Mouse (Mus musculus) olfactory bulb, adult 2 months (tissue): Measurements from ENCODE around the gene Gtf3a. TPM values are rescaled to one million over a fixed set of nuclear protein-coding genes. Genes with fewer than 3 reads are reported as not detected.
"Not testable (repeated sequence)": the region's sequence is repeated elsewhere in the genome, so short reads cannot be mapped to it uniquely, and the experiment has no call there.

Experiments used
- H3K27ac ChIP-seq: fragments of 200-500 bp; 2 replicates; pipeline ENCODE4 v1.5.1; 2012; ENCODE audit warnings: low read depth, low read length; ENCODE audit not compliant: insufficient read depth
- H3K4me1 ChIP-seq: fragments of 200-500 bp; 2 replicates; pipeline ENCODE4 v1.6.1; 2012; ENCODE audit warnings: low read length; ENCODE audit not compliant: control insufficient read depth, insufficient read depth
- H3K4me3 ChIP-seq: fragments of 200-500 bp; 2 replicates; pipeline ENCODE4 v1.5.1; 2012; ENCODE audit warnings: mild to moderate bottlenecking, low read depth, low read length, moderate library complexity; ENCODE audit not compliant: insufficient read depth
- CTCF ChIP-seq: fragments of 200-500 bp; IDR thresholded peaks from 2 replicates; pipeline ENCODE4 v1.5.1; 2012; ENCODE audit warnings: low read depth, mild to moderate bottlenecking, low read length, moderate library complexity; ENCODE audit not compliant: insufficient read depth
- POLR2A ChIP-seq: fragments of 200-500 bp; IDR thresholded peaks from 2 replicates; pipeline ENCODE4 v1.6.1; 2012; ENCODE audit warnings: mild to moderate bottlenecking, low read depth, low read length, moderate library complexity; ENCODE audit not compliant: insufficient read depth
- WGBS: fragments of 180-500 bp; shearing (Covaris S2); methylation state at CpG from one replicate; pipeline ENCODE4 v1.1.7; 2018; 5-methylcytosine and 5-hydroxymethylcytosine counted together
- polyA plus RNA-seq: library from polyadenylated mRNA; stranded (reverse); fragments of >200 nt; gene quantifications from 2 replicates; pipeline ENCODE4 v1.2.4, GENCODE M21; 2012; ENCODE audit warnings: low replicate concordance; ENCODE audit not compliant: missing spikeins, insufficient read depth, insufficient read length

The Gtf3a gene
- polyA plus RNA-seq, 1 experiment: not detected

DNA sequence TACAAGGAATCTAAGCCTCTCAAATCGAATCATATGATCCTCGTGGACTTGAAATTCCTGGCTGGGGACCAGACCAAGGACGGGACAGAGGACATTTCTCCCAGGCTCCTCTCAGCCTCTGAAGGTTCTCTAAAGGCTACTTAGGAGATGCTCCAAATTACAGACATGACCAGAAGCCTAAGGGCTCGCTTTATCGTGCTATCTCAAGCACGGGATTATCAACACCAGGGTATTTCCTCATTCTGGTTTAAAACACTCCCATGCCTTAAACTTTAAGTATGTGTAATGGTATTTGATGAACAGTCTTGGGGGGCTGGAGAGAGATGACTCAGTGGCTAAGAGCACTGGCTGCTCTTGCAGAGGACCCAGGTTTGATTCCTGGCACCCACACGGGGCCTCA, 17.0 kb upstream of the Gtf3a start:
- H3K4me3 ChIP-seq: no peak overlapping the region
- 92% methylated on average over 7 of the region's 7 CpGs for WGBS
- no peak overlapping the region for H3K27ac ChIP-seq
- no peaks in the 10 kb centered on the region for H3K4me1 ChIP-seq
- TF ChIP-seq CTCF: no peak
- TF ChIP-seq POLR2A: no peak

DNA sequence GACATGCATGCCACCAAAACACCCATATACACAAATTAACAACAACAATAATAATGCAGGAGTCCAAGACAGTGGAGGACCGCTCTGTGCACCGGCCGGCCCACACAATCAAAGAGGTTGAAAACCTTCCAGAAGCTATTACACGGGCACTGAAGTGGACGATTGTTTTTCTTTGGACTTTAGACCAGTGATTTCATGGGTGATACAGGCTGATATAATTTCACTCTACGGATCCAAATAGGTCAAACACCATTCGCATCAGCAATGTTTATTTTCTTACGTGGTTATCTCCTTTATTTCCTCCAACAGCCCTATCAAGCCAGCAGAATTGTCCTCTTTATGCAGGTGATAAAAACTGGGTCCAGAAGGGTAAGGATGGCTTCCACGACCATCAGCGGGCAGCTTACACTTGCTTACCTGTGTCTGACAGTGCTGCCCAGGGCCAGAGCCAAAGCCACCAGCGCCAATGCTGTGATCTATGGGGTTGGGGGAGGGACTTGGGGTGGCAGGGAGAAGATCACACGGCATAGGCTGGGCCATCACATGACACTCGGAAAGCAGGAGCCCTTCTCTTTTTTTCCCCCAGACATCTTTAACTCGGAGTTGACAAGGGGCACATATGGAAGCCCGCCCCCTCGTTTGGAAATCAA, 16.4 kb upstream of the Gtf3a start:
- no peak overlapping the region for H3K4me3 ChIP-seq
- no peak overlapping the region for H3K27ac ChIP-seq
- WGBS: 72% methylated on average over 16 of the region's 16 CpGs
- no peak for TF ChIP-seq CTCF
- no peak for TF ChIP-seq POLR2A
- H3K4me1 ChIP-seq: no peaks in the 10 kb centered on the region

DNA sequence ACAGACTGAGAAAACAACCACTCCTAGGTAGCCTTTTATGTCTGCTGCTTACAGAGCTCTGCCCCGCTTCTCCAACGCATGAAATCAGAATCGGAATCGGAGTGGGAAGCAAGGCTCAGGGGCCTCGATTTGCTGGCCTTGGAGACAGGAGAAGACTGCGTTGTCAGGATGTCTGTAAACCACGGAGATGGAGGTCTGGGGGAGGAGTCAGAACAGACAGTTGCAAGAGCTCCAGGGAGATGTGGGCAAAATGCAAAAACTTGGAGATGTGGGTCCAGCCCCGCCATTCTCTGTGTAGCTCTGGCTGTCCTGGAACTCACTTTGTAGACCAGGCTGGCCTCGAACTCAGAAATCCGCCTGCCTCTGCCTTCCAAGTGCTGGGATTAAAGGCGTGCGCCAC, 15.0 kb upstream of the Gtf3a start:
- H3K4me1 ChIP-seq: no peaks in the 10 kb centered on the region
- H3K4me3 ChIP-seq: no peak overlapping the region
- WGBS: 86% methylated on average over 12 of the region's 12 CpGs
- no peak for TF ChIP-seq POLR2A
- TF ChIP-seq CTCF: no peak
- H3K27ac ChIP-seq: no peak overlapping the region

DNA sequence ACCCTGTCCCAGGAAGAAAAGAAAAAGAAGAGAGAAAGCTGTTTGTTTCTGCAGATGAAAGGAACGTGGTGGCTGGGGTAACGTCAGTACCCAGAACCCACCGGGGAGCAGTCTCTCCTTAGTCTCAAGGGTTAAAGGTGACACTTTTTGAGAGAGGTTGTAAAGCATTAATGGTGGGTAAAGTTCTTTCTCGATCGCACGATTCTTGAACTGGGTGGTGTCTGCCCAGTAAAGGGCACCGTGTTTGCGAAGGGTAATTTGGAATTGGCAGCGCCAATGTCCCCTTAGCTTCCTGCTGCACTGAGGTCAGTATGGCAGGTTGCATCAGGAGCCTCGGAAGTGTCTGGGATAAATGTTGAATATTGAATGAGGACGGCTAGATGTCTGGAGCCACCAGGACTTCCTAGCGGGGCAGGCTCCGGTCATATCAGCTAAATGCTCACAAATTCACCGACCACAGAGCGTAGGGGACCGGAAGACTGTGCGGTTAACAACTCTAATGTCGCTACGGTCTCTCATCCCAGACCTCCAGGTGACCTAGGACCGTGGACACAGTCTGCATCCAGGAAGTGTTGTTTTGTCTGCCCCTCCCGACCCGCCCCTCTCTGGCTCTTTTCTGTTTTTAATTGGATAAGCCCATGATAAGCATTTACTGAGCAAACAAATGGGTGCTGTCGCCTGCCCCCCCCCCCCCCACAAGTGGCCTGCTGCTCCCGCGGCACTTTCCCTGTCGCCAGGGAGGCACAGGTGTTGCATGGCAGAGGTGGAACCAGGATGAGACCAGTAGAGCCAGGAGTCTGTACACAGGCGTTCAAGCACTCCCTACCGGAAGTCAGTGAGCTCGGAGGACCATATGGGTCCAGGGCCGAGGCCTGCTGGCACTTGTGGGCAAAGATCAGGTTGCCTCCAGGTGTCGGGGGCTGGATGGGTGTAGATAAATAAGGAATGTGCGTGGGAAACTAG, 10.6 kb upstream of the Gtf3a start:
- WGBS: 89% methylated on average over 32 of the region's 32 CpGs
- Histone ChIP-seq H3K4me3 (no peak overlapping the region), H3K27ac (no peak overlapping the region), H3K4me1 (peaks cover 3% of the 10 kb centered on the region; the same call in 1 of the 2 replicates)
- TF ChIP-seq POLR2A (no peak), CTCF (no peak)

DNA sequence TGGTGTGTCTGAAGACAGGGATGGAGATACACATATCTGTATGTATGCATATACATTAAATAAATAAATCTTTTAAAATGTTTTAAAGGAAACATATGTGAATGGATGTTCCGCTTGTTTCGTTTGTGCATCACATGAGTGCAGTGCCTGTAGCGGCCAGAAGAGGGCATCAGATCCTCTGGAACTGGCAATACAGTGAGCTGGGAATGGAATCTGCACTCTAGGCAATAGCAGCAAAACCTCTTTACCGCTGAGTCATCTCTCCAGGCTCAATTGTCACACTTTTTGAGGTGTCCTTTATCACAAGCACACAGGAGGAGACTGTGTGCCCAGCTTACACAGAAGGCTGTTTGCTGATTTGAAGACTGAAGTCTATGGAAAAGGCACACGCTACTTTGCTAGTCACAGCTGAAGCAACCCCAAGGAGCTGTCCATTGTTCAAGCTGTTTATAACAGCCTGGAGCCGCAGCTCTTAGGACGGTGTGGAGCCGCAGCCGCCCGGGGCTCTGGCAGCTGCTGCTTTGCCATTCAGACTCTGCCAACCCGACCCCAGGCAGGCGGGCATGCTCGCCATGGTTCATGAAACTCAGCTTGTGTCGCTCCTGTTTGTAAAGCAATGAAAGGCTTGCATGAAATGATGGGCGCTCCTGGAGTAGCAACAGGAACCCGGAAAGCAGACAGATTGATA, 9.2 kb upstream of the Gtf3a start:
- Histone ChIP-seq H3K27ac (no peak overlapping the region), H3K4me1 (peaks cover 3% of the 10 kb centered on the region; the same call in 1 of the 2 replicates), H3K4me3 (no peak overlapping the region)
- TF ChIP-seq POLR2A (no peak), CTCF (no peak)
- 34% methylated on average over 16 of the region's 16 CpGs for WGBS

DNA sequence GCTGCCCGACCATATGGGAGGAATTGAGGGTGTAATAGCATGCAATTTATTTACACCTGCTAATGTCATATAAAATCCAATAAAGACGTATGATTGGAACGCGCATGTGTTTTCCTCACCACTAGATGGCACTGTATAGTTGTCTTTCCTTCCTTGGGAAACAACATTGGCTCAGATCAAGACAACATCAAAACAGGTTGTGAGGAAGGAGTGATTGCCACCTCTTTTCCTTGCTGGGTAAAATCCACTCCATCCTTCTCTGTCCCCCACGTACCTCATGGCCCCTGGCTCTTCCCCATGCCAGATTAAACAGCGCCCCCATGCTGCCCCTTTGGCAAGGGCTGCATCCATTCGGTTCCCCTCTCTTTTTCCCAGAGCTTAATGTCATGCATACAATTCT, 8.2 kb upstream of the Gtf3a start:
- 16% methylated on average over 7 of the region's 7 CpGs for WGBS
- Histone ChIP-seq H3K4me1 (peaks cover 3% of the 10 kb centered on the region; the same call in 1 of the 2 replicates), H3K4me3 (no peak overlapping the region), H3K27ac (no peak overlapping the region)
- TF ChIP-seq POLR2A (no peak), CTCF (peak; percentile 47; the same call in 1 of the 2 replicates)

DNA sequence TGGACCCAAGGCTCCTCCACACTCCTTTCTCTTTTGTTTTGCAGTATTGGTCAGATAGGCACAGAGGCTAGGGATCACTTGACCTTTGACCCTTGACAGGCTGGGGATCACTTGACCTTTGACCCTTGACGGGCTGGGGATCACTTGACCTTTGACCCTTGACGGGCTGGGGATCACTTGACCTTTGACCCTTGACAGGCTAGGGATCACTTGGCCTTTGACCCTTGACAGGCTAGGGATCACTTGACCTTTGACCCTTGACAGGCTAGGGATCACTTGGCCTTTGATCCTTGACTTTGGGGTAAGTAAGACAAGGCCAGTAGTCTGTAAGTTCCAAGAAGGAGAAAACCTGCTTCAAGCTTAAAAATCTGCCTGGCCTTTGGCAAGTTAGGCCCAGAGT, 6.5 kb upstream of the Gtf3a start:
- not testable (repeated sequence) for H3K27ac ChIP-seq, H3K4me1 ChIP-seq, H3K4me3 ChIP-seq
- WGBS: 49% methylated on average over 2 of the region's 2 CpGs

DNA sequence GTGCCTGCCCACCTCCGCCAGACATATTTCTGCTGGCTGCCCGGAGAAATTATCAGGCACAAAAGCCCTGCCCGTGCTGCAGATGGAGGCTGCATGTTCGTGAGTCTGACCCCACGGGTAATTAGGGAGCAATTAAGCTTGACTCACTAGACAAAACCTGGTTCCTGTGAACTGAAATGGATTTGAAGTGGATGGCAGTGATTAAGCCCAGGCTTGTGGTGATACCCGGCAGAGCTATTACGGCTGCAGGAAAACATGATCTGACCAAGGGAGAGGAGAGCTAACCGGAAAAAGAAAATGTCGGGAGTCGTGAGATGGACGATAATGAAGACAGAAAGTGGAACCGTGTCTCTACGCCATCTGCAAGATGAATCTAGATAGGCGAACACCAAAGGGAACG, 5.5 kb upstream of the Gtf3a start:
- TF ChIP-seq POLR2A (no peak), CTCF (no peak)
- H3K27ac ChIP-seq: no peak overlapping the region
- no peak overlapping the region for H3K4me3 ChIP-seq
- H3K4me1 ChIP-seq: peaks cover 3% of the 10 kb centered on the region; the same call in 1 of the 2 replicates
- WGBS: 65% methylated on average over 15 of the region's 15 CpGs

DNA sequence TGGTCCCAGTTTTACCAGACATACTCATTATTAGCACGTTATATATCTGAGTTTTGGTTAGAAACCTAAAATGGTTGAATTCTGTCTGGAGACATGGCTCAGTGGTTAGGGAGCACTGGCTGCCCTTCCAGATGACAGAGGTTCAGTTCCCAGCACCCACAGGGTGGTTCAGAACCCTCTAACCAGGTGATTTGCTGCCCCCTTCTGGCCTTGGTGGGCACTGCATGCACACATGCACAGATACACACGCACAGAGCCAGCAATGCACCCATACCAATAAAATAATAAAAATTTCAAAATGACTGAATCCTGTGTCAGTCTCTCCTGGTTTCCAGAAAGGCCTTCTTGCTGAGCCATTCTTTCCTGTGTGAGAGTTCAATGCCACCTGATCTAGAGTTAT, 3.9 kb upstream of the Gtf3a start:
- 95% methylated on average over 2 of the region's 2 CpGs for WGBS

More for the DNA sequence above, 3.9 kb upstream of the Gtf3a start:
- TF ChIP-seq POLR2A (no peak), CTCF (no peak; the same call in 1 of the 2 replicates)
- Histone ChIP-seq H3K4me3 (no peak overlapping the region), H3K27ac (no peak overlapping the region), H3K4me1 (peaks cover 4% of the 10 kb centered on the region)
